Mouse (Mus musculus): ENCODE measurements around the gene Pcdh19. TPM values are rescaled to one million over a fixed set of nuclear protein-coding genes. Genes with fewer than 3 reads are reported as not detected.

Gene Pcdh19
- polyA plus RNA-seq, 1 experiment from 2014 or later, result 16.1 TPM

GRCm38 (mm10) chrX:133601195-133601594 is 87.6 kb downstream of the Pcdh19 start:
- Histone ChIP-seq H3K9ac (replicated peaks) (no peak overlapping the region), H3K4me1 (no peaks in the 10 kb centered on the region), H3K4me3 (replicated peaks) (no peak overlapping the region), H3K36me3 (no peaks in the 10 kb centered on the region), H3K4me2 (no peak overlapping the region), H3K27me3 (replicated peaks) (no peaks in the 10 kb centered on the region), H3K27ac (replicated peaks) (no peak overlapping the region), H3K9me3 (replicated peaks) (no peaks in the 10 kb centered on the region)
- no peak for ATAC-seq (ENCODE audit: low FRiP score)
- WGBS, result 82% methylated on average over 2 of the region's 2 CpGs

- no peaks in the 10 kb centered on the region for H3K9me3 ChIP-seq (replicated peaks)
- H3K4me1 ChIP-seq, result no peaks in the 10 kb centered on the region
- no peak overlapping the region for H3K4me2 ChIP-seq
- 47% methylated on average over 4 of the region's 4 CpGs for WGBS
- no peak for ATAC-seq (ENCODE audit: low FRiP score)
- no peaks in the 10 kb centered on the region for H3K36me3 ChIP-seq
- no peak overlapping the region for H3K27ac ChIP-seq (replicated peaks)
- H3K4me3 ChIP-seq (replicated peaks), result no peak overlapping the region
- H3K9ac ChIP-seq (replicated peaks), result no peak overlapping the region
- H3K27me3 ChIP-seq (replicated peaks), result no peaks in the 10 kb centered on the region
These were observed 113.0 kb downstream of the Pcdh19 start for GRCm38 (mm10) chrX:133575601-133576382.

DNA sequence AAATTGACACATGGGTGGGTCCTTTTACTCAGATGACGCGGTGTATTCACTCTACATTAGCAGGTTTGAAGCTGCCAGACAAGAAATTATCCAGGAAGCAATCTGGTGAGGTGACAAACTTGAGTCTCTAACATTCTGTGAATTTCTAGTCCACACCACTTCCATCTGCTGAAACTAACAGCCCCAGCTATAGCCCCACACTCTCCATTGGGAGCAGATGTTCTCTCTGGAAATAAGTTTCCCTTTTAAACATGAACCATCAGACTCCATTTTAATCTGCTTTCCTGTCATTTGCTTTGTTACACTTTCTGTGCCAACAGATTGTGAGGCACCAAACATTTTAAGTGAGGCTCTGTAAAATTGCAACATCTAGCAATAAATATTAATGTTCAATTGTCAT is 123.4 kb downstream of the Pcdh19 start:
- no peak for ATAC-seq (ENCODE audit: low FRiP score)
- no peaks in the 10 kb centered on the region for H3K36me3 ChIP-seq
- H3K9ac ChIP-seq (replicated peaks), result no peak overlapping the region
- H3K9me3 ChIP-seq (replicated peaks), result no peaks in the 10 kb centered on the region
- 79% methylated on average over 2 of the region's 2 CpGs for WGBS
- no peak overlapping the region for H3K4me2 ChIP-seq
- H3K27me3 ChIP-seq (replicated peaks), result no peaks in the 10 kb centered on the region
- no peaks in the 10 kb centered on the region for H3K4me1 ChIP-seq
- H3K27ac ChIP-seq (replicated peaks), result no peak overlapping the region
- no peak overlapping the region for H3K4me3 ChIP-seq (replicated peaks)

Other genes with a start within 250 kb of the Pcdh19 start
- 3.7 and 4.6 TPM in 2 replicates for gene Tnmd, start 162.0 kb upstream of the Pcdh19 start, polyA plus RNA-seq (2015; fragmentation: Nextera tagmentation; extraction: Ambion mirVana)
- gene Tspan6, start 209.4 kb upstream of the Pcdh19 start, polyA plus RNA-seq (2015; fragmentation: Nextera tagmentation; extraction: Ambion mirVana), result 233 and 273 TPM in 2 replicates
- gene Srpx2, start 219.4 kb upstream of the Pcdh19 start, polyA plus RNA-seq (2015; fragmentation: Nextera tagmentation; extraction: Ambion mirVana), result 1.4 and 2.3 TPM in 2 replicates